In the genomic region with DNA sequence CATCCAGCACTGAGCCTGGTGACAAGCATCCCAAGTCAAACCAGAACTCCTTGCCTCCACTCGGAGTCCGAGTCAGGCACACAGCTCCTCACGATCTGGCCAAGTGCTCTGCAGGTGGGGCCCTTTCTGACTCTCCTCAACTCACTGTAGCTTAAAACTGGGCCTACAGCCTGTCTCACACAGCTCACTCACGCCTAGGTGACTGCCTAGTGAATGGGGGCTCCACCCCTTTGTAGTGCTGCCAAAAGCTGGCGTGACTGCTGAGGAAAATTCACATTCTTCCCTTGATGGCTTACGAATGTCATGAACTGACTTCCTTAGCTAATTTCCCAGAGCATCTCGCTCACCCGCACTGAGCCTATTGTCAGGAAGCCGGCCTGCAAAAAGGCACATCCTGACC, we compare ENCODE assay signal across 8 mouse cellular contexts. TPM values are rescaled to one million over a fixed set of nuclear protein-coding genes. Genes with fewer than 3 reads are reported as not detected.
A peak's percentile ranks its signal among the peaks of the same experiment; 100 is the strongest.
DNase-seq lines count a peak whose midpoint lies in the region; ATAC-seq and TF ChIP-seq lines count a peak whose summit lies in the region.

No protein-coding gene starts in this region.

- ATAC-seq in limb, embryonic 12.5 days (ENCODE audit: insufficient number of reproducible peaks, insufficient read depth, low FRiP score, low TSS enrichment, low read depth): no peak
- peak; percentile 70 for ATAC-seq in heart, embryonic 15.5 days (replicated peaks; ENCODE audit: insufficient number of reproducible peaks, insufficient read depth, low FRiP score, low read depth)

- peaks cover 17% of the 10 kb centered on the region for H3K4me1 ChIP-seq in limb, embryonic 12.5 days (replicated peaks)
- peaks cover 8% of the 10 kb centered on the region; the same call in 1 of the 2 replicates for H3K4me1 ChIP-seq in limb, embryonic 10.5 days
- peaks cover 45% of the 10 kb centered on the region for H3K4me1 ChIP-seq in heart, embryonic 15.5 days (replicated peaks)
- H3K4me1 ChIP-seq in small intestine, adult 2 months (ENCODE audit: control insufficient read depth, insufficient read depth, insufficient read length, low read length): peaks cover 17% of the 10 kb centered on the region

- TF ChIP-seq CTCF in brain, embryonic 14.5 days (IDR thresholded peaks at IDR 0.05; ENCODE audit: borderline replicate concordance, extremely low read depth, insufficient read depth, insufficient read length): no peak
- no peak for TF ChIP-seq CTCF in small intestine, adult 2 months (IDR thresholded peaks at IDR 0.05; ENCODE audit: extremely low read depth, insufficient read length, insufficient replicate concordance, low read depth, low read length)

- no peaks in the 10 kb centered on the region for H3K27me3 ChIP-seq in limb, embryonic 12.5 days
- H3K27me3 ChIP-seq in limb, embryonic 10.5 days (ENCODE audit: low read depth, poor library complexity, severe bottlenecking): no peaks in the 10 kb centered on the region
- H3K27me3 ChIP-seq in heart, embryonic 15.5 days: no peaks in the 10 kb centered on the region
- no peaks in the 10 kb centered on the region for H3K27me3 ChIP-seq in small intestine, adult 2 months (ENCODE audit: control insufficient read depth, insufficient read depth, low read length)

- no peak overlapping the region for H3K4me2 ChIP-seq in limb, embryonic 12.5 days
- 0 out of 2 replicates have a peak overlapping the region, but pooled peaks have one; percentile 4 for H3K4me2 ChIP-seq in heart, embryonic 15.5 days

- WGBS in limb, embryonic 12.5 days: 61% methylated on average over 9 of the region's 9 CpGs
- WGBS in limb, embryonic 10.5 days: 58% methylated on average over 9 of the region's 9 CpGs
- 21% methylated on average over 9 of the region's 9 CpGs for WGBS in heart, embryonic 15.5 days
- 34% methylated on average over 9 of the region's 9 CpGs for WGBS in small intestine, adult 2 months

- no peak overlapping the region for H3K4me3 ChIP-seq in limb, embryonic 12.5 days (replicated peaks)
- H3K4me3 ChIP-seq in limb, embryonic 10.5 days: no peak overlapping the region
- H3K4me3 ChIP-seq in heart, embryonic 15.5 days: no peak overlapping the region
- H3K4me3 ChIP-seq in small intestine, adult 2 months (ENCODE audit: low read depth, low read length): no peak overlapping the region

- no peak for DNase-seq in limb, embryonic 10.5 days (ENCODE audit: low spot score)
- peak; percentile 75 for DNase-seq in brain, embryonic 14.5 days (ENCODE audit: low read depth)
- peak; percentile 86 to 88 for DNase-seq in kidney, postnatal 36 days
- DNase-seq in testis, postnatal 14 days (ENCODE audit: low spot score): no peak
- DNase-seq in urinary bladder, postnatal 4 days (ENCODE audit: low spot score in 2 of 2): no peak

- 0 out of 2 replicates have a peak overlapping the region, but pooled peaks have one; percentile 37 for H3K27ac ChIP-seq in limb, embryonic 12.5 days
- no peak overlapping the region for H3K27ac ChIP-seq in limb, embryonic 10.5 days
- peak overlapping the region; percentile 73 for H3K27ac ChIP-seq in heart, embryonic 15.5 days
- H3K27ac ChIP-seq in small intestine, adult 2 months (ENCODE audit: insufficient read depth, low read depth, low read length): peak overlapping the region; percentile 67

- H3K9me3 ChIP-seq in limb, embryonic 12.5 days: no peaks in the 10 kb centered on the region
- no peaks in the 10 kb centered on the region for H3K9me3 ChIP-seq in limb, embryonic 10.5 days (replicated peaks)
- H3K9me3 ChIP-seq in heart, embryonic 15.5 days (replicated peaks): no peaks in the 10 kb centered on the region

- no peak for TF ChIP-seq POLR2A in brain, embryonic 14.5 days (IDR thresholded peaks at IDR 0.05; ENCODE audit: borderline replicate concordance, extremely low read depth, insufficient read depth, insufficient read length, poor library complexity, severe bottlenecking)
- TF ChIP-seq POLR2A in small intestine, adult 2 months (IDR thresholded peaks at IDR 0.05; ENCODE audit: low read depth, low read length): no peak

- H3K9ac ChIP-seq in limb, embryonic 12.5 days (replicated peaks): no peak overlapping the region
- no peak overlapping the region; the same call in 1 of the 2 replicates for H3K9ac ChIP-seq in heart, embryonic 15.5 days

- H3K36me3 ChIP-seq in limb, embryonic 12.5 days: peaks cover 57% of the 10 kb centered on the region
- peaks cover 66% of the 10 kb centered on the region for H3K36me3 ChIP-seq in limb, embryonic 10.5 days
- peaks cover 6% of the 10 kb centered on the region; the same call in 1 of the 2 replicates for H3K36me3 ChIP-seq in heart, embryonic 15.5 days
- H3K36me3 ChIP-seq in small intestine, adult 2 months (ENCODE audit: control insufficient read depth, insufficient read depth, low read length): no peaks in the 10 kb centered on the region

RNA-seq across cellular contexts. Expression of gene Gm49361, which starts 15.4 kb away (rescaled TPM):
- polyA plus RNA-seq in limb, embryonic 12.5 days (2016; fragmentation: Nextera tagmentation; extraction: Ambion mirVana): not detected in 2 replicates
- not detected in 2 replicates for polyA plus RNA-seq in limb, embryonic 10.5 days (2016; fragmentation: Nextera tagmentation; extraction: Ambion mirVana)
- not detected in 2 replicates for polyA plus RNA-seq in brain, embryonic 14.5 days (2012; rRNA removed)
- polyA plus RNA-seq in heart, embryonic 15.5 days (2015; fragmentation: Nextera tagmentation; extraction: Ambion mirVana): not detected in 2 replicates
- polyA plus RNA-seq in small intestine, adult 2 months (2012; rRNA removed): 1.9 and 2.9 TPM in 2 replicates

RNA-seq across cellular contexts. Expression of gene Lats2, which starts 27.7 kb away (rescaled TPM):
- 29.6 and 30.6 TPM in 2 replicates for polyA plus RNA-seq in limb, embryonic 12.5 days (2016; fragmentation: Nextera tagmentation; extraction: Ambion mirVana)
- polyA plus RNA-seq in limb, embryonic 10.5 days (2016; fragmentation: Nextera tagmentation; extraction: Ambion mirVana): 16.3 and 21.0 TPM in 2 replicates
- 9.9 and 14.0 TPM in 2 replicates for polyA plus RNA-seq in brain, embryonic 14.5 days (2012; rRNA removed)
- polyA plus RNA-seq in heart, embryonic 15.5 days (2015; fragmentation: Nextera tagmentation; extraction: Ambion mirVana): 20.3 and 26.2 TPM in 2 replicates
- 11.7 and 23.0 TPM in 2 replicates for polyA plus RNA-seq in small intestine, adult 2 months (2012; rRNA removed)

Comparison
In these comparisons a context has a peak if more than half of its experiments do, and no peak if none do; other contexts are left out.
1. DNase-seq: peak in brain, embryonic 14.5 days (single experiment) and kidney, postnatal 36 days (2 of 2); none in limb, embryonic 10.5 days (single experiment), testis, postnatal 14 days (single experiment) and urinary bladder, postnatal 4 days (0 of 2).